Mouse (Mus musculus): ENCODE measurements at regions not wholly inside any gene's neighbourhood (a gene's known extent, or its start where the extent isn't known, plus 50 kb on each side); places are given as distances from the start of the nearest gene placed in this dataset.

- DNase-seq (ENCODE audit: low spot score in 2 of 2): no peak
These were observed 145.8 kb upstream of the Rad23b start for GRCm38 (mm10) chr4:55203731-55204710.

- DNase-seq (ENCODE audit: low spot score in 2 of 2): no peak
These were observed 143.6 kb upstream of the Rad23b start for GRCm38 (mm10) chr4:55206226-55206625.

- DNase-seq (ENCODE audit: low spot score in 2 of 2): no peak
These were observed 142.0 kb upstream of the Rad23b start for GRCm38 (mm10) chr4:55207749-55208385.

GRCm38 (mm10) chr4:55208386-55209345, 141.2 kb upstream of the Rad23b start:
- DNase-seq (ENCODE audit: low spot score in 2 of 2): peak in 1 of 2 experiments; percentile 35

GRCm38 (mm10) chr4:55215425-55216174, 134.2 kb upstream of the Rad23b start:
- no peak for DNase-seq (ENCODE audit: low spot score in 2 of 2)

- no peak for DNase-seq (ENCODE audit: low spot score in 2 of 2)
These were observed 133.7 kb upstream of the Rad23b start for GRCm38 (mm10) chr4:55216175-55216545.

- DNase-seq (ENCODE audit: low spot score in 2 of 2): no peak
These were observed 124.1 kb upstream of the Rad23b start for GRCm38 (mm10) chr4:55225766-55226165.

- no peak for DNase-seq (ENCODE audit: low spot score in 2 of 2)
These were observed 122.4 kb upstream of the Rad23b start for GRCm38 (mm10) chr4:55227394-55227793.

GRCm38 (mm10) chr4:55231522-55231921, 118.3 kb upstream of the Rad23b start:
- DNase-seq (ENCODE audit: low spot score in 2 of 2): no peak

GRCm38 (mm10) chr4:55237856-55238255, 112.0 kb upstream of the Rad23b start:
- no peak for DNase-seq (ENCODE audit: low spot score in 2 of 2)

- DNase-seq (ENCODE audit: low spot score in 2 of 2): peak; percentile 71 to 84
These were observed 109.4 kb upstream of the Rad23b start for GRCm38 (mm10) chr4:55240450-55240849.

GRCm38 (mm10) chr4:55242331-55242730, 107.5 kb upstream of the Rad23b start:
- DNase-seq (ENCODE audit: low spot score in 2 of 2): no peak

GRCm38 (mm10) chr4:55243091-55244058, 106.5 kb upstream of the Rad23b start:
- no peak for DNase-seq (ENCODE audit: low spot score in 2 of 2)

GRCm38 (mm10) chr4:55245789-55246188, 104.1 kb upstream of the Rad23b start:
- DNase-seq (ENCODE audit: low spot score in 2 of 2): no peak

- DNase-seq (ENCODE audit: low spot score in 2 of 2): no peak
These were observed 99.5 kb upstream of the Rad23b start for GRCm38 (mm10) chr4:55250334-55250733.

- no peak for DNase-seq (ENCODE audit: low spot score in 2 of 2)
These were observed 98.3 kb upstream of the Rad23b start for GRCm38 (mm10) chr4:55251546-55251945.

GRCm38 (mm10) chr4:55253769-55254168, 96.1 kb upstream of the Rad23b start:
- no peak for DNase-seq (ENCODE audit: low spot score in 2 of 2)

- DNase-seq (ENCODE audit: low spot score in 2 of 2): no peak
These were observed 77.7 kb upstream of the Rad23b start for GRCm38 (mm10) chr4:55271965-55272630.

GRCm38 (mm10) chr4:55276300-55276952, 73.4 kb upstream of the Rad23b start:
- no peak for DNase-seq (ENCODE audit: low spot score in 2 of 2)
